Mouse (Mus musculus): ENCODE results near the gene Gh. TPM values are rescaled to one million over a fixed set of nuclear protein-coding genes. Genes with fewer than 3 reads are reported as not detected.
A peak's percentile ranks its signal among the peaks of the same experiment; 100 is the strongest.

The Gh gene
- total RNA-seq, 4 experiments from 2014 or later: not detected

DNA sequence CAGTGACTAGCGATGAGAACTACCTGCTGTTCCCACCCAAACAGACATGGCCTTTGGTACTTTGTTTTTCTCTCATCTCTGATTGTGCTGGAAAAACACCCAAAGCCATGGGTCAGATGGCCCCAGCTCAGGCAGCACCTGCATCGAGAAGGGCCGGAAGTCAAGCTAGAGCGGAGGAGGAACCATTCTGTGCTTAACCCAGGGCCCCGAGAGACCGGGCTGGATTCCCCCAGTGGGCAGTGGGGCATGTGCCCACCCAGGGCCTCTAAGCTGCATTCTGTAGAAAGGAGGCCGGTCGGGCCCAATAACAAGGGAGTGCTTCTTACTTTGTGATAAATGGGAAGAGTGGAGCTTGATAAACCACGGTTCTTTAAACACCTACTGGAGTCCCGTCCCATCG lies 6.5 kb upstream of the Gh start:
- no peak for DNase-seq (ENCODE audit: low spot score)

DNA sequence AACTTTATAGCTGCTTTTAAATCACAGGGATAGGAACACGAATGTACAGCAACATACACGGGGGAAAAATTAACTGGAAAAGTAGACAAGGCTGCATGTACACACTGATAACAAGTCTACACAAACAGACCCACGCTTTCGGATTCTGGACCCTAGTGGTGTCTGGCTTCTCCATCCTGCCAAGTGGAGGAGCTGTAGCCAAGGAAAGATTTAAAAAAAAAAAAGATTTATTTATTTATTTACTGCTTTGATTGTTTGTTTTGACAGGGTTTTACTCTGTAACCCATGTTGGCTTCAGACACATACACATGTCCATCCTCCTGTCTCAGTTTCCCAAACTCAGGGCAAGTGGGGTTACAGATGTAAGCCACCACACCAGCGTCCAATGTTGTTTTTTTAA lies 5.8 kb upstream of the Gh start:
- DNase-seq (ENCODE audit: low spot score): no peak

DNA sequence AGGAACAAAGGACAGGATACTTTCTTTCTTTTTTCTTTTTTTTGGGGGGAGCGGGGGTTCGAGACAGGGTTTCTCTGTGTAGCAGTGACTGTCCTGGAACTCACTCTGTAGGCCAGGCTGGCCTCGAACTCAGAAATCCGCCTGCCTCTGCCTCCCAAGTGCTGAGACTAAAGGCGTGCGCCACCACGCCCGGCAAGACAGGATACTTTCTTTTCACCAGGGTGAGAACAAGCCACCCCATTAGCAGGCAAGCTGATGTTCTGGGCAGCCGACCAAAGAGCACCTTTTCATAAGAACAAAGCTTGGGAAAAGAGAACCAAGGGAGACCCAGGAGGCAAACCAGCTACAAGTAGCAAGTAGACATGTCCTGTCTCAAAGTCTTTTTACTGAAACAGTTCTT lies 5.1 kb upstream of the Gh start:
- no peak for DNase-seq (ENCODE audit: low spot score)

DNA sequence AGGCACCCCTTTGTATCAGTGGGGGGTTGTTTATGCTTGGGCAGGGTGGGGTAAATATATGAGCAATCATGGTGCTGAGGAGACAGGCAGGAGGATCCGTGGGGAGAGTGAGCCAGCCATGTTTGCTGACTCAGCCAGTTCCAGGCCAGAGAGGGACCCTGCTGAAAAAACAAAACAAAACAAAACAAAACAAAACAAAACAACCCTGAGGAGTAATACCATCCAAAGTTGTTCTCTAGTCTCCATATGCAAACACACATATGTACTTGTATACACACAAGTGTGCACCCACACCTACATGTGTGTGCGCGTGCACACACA lies 4.4 kb upstream of the Gh start:
- DNase-seq (ENCODE audit: low spot score): no peak

DNA sequence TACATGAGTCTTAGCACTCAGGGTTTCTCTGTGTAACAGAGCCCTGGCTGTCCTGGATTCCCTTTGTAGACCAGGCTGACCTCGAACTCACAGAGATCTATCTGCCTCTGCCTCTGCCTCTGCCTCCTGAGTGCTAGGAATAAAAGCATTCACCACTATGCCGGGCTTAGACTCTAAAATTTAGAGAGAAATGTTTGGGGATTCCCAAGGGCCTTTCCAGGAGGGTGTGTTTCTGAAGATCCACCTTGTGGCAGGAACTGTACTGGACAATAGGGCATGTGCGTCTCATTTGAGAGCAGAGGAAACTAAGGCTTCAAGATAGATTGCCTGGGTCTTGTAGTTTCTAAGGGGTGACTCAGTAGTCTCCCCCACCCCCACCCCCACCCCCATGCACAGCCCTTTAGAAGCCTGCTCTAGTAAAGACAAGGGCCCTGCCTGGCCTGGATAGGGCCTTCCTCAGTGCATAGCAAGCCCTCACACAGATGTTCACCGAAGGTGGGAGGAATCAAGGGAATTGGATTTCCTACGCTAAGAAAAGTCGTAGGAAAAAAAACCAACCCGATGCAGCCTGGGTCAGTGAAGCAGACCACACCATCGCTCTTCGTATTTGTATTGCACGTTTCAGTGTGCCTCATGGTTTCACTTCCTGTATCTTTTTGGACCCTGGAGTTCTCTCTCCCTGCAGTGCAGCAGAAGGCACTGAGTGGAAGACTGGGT lies 3.8 kb upstream of the Gh start:
- DNase-seq (ENCODE audit: low spot score): no peak

DNA sequence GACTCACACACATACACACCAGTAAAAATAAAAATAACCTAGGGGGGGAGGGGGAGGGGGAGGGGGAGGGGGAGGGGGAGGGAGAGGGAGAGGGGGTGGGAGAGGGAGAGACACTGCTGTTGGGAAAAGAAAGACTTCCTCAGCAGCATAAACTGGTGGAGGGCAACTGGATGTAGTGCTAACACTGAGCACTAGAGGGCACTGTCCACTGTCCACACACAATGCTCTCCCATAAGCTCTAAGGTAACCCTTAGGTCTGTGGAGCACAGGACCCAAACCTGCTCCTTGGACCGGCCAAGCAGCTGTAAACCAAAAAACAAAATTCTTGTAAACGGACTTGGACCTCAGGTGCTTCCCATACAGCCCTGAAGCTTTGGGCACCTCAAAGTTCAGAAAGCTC lies 969 bp upstream of the Gh start:
- DNase-seq (ENCODE audit: low spot score): peak; percentile 37

DNA sequence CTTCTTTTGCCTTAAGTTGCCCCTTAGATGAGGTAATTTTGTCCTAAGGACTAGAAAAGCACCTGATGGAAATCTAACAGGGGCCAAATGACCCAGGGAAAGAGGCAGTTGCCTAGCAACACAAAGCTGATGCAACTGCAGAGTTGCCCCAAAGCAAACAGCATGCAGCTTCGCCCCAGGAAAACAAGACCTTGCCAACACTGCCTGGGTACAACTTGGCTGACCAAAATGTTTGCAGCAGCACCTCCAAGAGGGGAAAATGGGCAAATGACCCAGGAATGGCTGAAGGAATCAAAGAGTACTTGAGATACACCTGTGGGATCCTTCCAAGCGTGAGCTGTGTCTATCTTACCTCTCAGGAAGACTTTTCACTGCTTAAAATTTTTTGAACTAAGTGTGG lies 9.8 kb downstream of the Gh start:
- no peak for DNase-seq (ENCODE audit: low spot score)

DNA sequence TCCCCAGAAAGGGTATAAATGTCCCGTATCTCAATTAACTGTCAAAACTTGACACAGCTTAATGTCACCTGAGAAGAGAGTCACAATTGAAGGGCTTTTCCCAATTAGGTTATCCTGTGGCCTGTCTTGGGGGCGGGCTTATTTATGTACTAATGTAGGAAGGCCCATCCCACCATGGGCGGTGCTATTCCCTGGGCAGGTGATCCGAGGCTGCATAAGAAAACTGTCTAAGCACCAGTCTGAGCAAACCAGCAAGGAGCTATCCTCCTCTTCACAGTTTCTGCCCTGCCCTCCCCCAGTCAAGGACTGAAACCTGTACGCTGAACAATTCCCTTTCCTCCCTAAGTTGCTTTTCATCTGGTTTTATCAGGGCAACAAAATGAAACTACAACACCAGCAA lies 11.3 kb downstream of the Gh start:
- DNase-seq (ENCODE audit: low spot score): no peak

DNA sequence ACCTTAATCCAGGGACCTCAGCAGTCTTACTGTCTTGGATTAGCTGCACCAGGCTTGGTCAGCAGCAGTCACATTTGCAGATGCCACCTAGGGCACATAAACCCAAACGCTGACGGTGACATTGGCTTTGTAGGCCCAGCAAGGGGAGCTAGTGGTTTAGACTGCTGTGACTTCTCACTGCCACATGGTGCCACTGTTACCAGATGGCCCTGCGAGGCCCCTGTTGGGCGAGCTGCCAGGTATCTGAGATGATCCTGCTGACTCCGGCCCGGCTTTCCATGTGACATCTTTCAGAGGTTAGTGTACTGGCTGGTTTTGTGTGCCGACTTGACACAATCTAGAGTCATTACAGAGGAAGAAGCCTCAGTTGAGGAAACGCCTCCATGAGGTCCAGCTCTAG lies 12.3 kb downstream of the Gh start:
- DNase-seq (ENCODE audit: low spot score): no peak

DNA sequence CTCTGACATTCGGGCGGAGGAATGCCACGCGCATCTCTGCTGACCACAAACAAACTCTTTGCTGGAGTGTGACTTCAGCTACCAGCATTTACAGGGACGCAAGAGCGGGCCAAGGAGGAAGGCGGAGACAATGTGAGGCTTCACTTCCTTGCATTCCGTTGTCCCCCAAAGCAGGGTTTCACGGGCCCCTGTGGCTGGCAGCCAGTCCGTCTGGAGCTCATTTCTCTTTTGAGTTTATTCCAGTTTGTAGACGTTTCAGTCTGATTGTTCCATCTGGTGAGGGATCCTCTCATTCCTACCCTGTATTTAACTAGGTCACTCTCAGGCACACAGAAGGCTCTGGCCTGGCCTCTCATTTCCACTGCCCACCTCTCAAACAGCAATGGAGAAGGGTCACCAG lies 14.7 kb downstream of the Gh start:
- no peak for DNase-seq (ENCODE audit: low spot score)

DNA sequence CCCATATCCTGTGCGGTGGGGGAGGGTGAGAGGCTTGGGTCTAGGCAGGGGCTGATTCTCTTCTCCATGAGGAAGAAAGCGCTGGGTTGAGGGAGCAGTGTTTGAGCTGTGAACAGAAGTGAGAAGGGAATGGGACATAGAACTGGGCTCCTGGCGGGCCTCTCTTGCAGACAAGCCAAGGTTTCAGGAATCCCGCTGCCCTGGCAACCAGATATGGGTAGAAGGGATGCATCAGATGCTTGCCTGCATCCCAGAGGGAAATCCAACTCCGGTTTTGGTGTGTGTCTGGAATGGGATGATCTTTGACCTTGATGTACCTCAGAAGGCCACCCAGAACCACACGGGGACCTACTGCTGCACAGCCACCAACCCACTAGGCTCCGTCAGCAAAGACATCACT lies 15.5 kb downstream of the Gh start:
- no peak for DNase-seq (ENCODE audit: low spot score)

DNA sequence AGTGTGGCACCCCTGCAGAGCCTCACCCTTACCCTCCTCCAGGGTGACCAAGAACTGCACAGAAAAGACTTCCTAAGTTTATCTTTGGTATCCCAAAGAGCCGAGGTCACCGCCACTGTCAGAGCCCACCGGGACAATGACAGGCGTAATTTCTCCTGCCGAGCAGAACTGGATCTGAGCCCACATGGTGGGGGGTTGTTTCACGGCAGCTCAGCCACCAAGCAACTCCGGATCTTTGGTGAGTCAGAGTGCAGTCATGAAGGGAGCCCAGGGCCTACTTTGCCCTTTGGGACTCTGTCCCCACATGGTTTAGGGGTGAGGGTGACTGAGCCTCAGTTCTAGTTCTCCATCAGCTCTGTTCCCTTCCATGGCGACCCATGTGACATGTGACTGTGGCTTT lies 17.5 kb downstream of the Gh start:
- DNase-seq (ENCODE audit: low spot score): no peak

DNA sequence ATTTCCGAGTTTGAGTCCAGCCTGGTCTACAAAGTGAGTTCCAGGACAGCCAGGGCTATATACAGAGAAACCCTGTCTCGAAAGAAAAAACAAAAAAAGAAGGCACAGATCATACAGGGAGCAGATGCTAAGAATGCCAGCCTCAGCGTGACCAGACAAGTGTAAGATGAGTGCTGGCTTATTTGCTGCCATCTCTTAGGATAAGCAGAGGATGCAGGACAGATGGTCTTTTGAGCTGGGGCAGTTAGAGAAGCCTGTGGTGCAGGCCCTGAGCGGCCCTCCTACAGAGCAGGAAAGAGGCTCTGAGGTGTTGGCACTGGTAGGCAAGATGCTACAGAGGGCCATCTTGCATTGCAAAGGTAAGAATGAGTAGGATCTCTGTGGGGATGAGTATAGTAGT lies 18.3 kb downstream of the Gh start:
- DNase-seq (ENCODE audit: low spot score): no peak

DNA sequence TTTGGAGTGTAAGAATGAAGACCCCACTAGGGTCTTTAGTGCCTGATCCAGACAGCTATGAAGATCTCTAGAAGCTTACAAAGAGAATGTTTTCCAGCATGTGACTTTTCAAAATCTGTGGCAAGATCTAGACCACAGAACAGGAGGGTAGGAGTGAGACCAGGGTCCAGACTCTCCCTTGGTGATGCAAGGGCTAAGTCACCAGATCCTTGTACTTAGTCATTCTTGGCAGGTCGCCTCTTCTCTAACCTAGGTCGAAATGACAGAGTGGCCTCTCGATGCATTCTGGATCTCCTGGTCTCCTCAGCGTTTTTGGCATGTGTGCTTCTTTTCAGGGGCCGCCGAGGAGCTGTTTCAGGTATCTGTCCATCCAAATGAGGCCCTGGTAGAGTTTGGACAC lies 19.2 kb downstream of the Gh start:
- DNase-seq (ENCODE audit: low spot score): no peak

DNA sequence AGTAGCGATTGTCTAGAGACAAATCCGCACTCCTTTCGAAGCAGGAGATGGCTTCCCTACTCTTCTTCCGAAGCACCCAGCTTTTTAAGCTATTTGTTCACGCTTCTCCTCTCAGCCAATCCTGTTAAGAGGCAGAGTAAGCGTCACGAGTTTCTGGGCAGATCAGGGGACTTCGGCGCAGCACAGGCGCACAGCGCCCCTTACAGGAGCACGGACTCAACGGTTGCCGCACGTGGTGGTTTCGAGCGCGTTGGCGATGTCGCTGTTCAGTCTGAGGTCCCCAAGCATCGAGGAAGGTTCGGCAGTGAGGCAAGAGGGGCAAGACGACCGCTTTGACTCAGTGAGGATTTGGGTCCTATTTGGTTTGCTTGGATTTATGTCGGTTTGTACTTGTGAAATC lies 25.2 kb downstream of the Gh start, which contains the start of gene Tcam1:
Gene Tcam1 (plus strand): TSS at position 219 of the 400 bp plus-strand sequence.
- peak; percentile 93 for DNase-seq (ENCODE audit: low spot score)

DNA sequence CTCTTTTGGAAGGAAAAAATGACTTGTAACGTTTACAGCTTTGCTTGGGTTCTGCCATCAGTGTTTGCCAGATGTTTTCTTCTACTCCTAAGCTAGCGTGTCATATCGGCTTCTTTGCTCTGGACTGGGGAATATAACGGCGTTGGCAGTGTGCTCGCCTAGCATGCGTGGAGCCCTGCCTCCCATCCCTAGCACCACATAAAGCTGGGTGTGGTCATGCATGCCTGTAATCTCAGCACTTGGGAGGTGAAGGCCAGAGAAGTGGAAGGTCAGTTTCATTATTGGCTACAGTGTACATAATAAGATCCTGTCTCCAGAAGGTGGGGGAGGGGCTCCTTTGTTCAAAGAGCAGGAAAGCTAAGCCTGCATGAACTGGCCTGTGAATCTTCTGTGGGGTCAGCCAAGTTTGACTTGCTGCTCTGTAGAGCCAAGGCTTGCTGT lies 26.7 kb downstream of the Gh start:
- no peak for DNase-seq (ENCODE audit: low spot score)

DNA sequence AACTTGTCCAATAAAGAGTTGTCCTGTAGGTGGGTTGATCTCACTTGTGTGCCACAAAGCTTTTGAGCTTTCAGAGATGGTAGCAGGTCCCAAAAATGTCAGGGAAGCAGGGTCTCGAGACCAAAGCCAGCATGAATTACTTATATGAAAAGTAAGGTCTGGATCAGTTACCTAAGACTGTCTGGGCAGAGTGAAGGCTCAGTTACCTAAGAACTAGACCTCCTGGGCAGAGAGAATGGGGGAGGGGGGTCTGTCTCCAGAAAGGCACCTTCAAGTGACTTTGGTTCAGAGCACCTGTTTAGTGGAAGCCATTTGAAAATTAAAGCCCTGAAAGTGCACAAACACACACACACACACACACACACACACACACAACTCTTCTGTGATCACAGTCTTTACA lies 27.3 kb downstream of the Gh start:
- no peak for DNase-seq (ENCODE audit: low spot score)

DNA sequence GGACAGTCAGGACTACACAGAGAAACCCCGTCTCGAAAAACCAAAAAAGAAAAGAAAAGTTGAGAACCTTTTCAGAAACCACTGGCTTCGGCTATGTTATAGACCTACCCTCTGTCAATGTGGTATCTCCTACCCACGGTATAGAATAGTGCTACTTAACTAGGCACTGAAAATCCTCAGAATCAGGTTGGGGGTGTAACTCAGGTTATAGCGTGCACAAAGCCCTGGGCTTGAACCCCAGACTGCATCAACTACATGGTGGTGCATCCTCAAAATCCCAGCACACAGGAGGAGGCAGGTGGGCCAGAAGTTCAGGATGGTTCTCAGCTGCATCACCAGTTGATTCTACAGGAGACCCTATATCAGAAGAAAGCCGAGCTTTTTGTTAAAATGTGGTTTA lies 27.9 kb downstream of the Gh start:
- DNase-seq (ENCODE audit: low spot score): no peak

DNA sequence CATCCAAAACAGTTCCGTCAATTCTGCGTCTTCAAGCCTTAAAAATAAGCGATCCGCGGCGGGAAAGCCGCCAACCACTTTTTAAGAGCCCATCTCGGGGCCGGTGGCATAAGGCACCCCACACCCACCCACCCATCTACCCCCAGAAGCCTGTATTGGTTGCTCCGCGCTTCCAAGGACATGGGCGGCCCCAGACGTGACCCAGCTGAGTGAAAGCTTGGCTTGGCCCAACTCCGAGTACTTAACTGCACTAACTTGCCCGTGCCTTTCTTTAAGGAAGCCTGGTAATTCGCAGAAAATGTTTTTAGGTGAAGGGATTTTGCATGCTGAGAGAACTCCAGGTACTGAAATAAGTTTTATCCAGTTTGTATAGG lies 28.4 kb downstream of the Gh start:
- no peak for DNase-seq (ENCODE audit: low spot score)

DNA sequence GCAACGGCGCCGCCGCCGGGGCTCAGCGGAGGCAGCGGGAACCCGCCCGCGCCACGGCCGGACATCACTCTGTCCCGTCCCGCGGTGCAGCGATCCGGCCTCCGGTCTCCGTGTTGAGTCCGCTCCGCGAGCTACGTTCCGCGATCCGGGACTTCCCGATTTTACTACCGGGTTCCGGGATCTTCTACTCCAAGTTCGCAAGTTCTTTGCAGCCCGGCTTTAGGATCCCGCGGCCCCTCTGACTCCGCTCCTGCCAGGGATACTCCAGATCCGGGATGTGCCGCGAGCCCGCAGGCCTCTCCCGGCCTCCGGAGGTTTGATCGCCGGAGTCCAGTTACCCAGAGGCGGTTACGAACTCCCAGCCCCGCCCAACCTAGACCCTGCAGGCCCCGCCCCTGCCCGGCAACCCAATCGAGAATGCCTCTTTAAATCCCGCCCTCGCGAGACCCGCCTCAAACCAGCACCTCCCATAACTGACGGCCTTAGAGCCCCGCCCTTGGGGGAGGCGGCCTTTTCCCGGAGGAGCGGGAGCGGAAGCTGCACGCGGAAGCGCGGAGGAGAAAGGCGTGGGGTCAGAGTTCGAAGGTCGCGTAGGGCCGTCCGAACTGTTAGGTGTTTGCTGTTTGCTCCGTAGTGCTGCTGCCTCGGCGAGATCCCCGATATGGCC lies 28.9 kb downstream of the Gh start, which contains the start of gene Smarcd2:
Gene Smarcd2 (minus strand): TSS at position 329 of the 667 bp plus-strand sequence.
- peak; percentile 99 for DNase-seq (ENCODE audit: low spot score)

DNA sequence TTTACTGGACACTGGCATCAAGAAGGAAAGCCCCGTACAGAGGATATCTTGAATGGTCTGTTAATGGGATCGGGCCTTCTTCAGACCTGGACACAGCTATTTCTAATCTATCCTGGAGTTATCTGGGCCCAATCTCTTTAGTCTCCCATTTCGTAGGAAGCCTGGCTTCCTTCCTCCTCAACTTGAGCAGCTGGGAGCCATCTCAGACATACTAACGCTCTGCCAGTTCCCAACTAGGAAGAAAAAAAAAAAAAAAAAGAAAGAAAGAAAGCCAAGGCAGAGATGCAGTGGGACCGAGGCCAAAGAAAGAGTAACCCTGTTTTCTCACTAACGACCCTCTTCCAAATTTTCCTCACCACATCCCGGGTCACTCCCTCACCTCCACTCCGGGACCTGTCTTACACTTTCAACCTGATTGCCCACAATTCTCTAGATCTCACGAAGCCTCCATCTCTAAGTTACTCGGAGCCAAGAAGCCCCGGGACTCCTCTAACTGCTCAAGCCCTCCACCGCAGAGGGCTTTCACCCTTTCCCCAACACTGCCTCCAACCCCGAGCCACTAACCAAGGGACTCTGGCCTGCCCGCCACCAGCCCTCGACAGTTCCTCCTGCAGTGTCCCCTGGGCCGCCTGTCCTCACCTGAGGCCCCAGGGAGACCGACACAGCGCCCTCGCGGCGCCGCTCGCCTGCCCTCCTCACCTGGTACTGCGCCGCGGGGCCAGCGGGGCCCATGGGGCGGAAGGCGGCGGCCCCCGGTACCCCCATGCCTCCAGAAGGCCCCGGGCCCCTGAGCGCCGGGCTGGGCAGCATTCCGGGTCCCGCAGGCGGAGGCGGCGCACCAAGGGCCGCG lies 29.6 kb downstream of the Gh start:
- no peak for DNase-seq (ENCODE audit: low spot score)

DNA sequence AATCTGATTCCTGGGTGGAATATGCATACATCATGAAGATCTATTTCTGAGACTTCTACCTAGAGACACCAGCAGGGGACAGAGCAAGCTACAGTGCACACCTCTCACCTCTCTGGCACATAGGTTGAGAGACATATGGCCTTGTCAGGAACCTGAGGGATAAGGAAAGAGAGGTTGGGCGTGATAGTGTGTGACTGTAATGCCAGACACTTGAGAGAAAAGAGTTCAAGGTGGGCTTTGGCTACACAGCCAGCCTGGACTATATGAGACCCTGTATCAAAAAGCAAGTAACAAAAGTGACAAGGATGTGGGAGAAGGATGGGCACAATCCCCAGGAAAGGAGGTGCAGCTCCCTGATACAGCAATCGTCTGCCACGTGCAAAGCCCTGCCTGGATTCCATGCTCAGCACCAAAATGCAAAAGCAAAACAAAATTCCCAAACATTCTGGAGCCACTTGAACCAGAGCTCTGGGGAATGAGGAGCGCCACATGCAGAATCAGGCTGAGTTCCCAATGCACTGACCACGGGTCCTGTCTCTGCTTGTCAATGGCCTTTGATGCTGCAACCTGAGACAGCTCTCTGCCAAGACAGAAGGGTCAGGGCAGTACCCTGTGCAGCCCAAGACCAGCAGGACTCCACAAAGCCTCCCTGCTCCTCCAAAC lies 30.4 kb downstream of the Gh start:
- no peak for DNase-seq (ENCODE audit: low spot score)
